Mouse (Mus musculus): ENCODE results near the gene Chd2.

GRCm38 (mm10) chr7:73479506-73479905 is 62.1 kb downstream of the Chd2 start:
- TF ChIP-seq POLR2A (IDR thresholded peaks at IDR 0.05; ENCODE audit: low read depth, low read length) (no peak), CTCF (IDR thresholded peaks at IDR 0.05; ENCODE audit: extremely low read depth, insufficient read depth, insufficient read length, insufficient replicate concordance) (no peak)
